Mouse (Mus musculus): ENCODE measurements around the gene Pde4b.
"Not testable (repeated sequence)": the region's sequence is repeated elsewhere in the genome, so short reads cannot be mapped to it uniquely, and the experiment has no call there.

The Pde4b gene

GRCm38 (mm10) chr4:102087091-102087565, at the start of gene Pde4b:
TSS of gene Pde4b (plus strand) at chr4:102087543.
- no peak for DNase-seq

GRCm38 (mm10) chr4:102040190-102040589, 47.2 kb upstream of the Pde4b start:
- DNase-seq = no peak

GRCm38 (mm10) chr4:102045183-102046140, 41.9 kb upstream of the Pde4b start:
- DNase-seq = no peak

DNA sequence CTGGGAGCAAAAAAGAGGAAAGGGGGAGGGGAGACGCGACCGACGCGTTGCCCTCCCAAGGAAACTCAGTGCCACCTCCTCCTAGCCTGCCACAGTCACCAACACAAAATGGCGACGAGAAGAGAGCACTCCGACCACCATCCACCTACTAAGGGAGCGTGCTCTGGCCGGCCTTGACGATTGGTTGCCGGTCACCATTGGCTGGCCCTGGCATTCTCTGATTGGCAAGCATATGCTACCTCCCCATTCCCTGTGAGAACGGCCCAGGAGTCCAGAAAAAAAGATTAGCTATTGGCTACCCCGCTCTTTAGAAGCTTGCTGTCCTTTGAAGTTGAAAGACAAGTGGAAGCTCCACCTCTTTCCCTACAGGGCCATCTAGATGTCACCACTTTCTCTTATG, 38.0 kb upstream of the Pde4b start:
- not testable (repeated sequence) for DNase-seq

DNA sequence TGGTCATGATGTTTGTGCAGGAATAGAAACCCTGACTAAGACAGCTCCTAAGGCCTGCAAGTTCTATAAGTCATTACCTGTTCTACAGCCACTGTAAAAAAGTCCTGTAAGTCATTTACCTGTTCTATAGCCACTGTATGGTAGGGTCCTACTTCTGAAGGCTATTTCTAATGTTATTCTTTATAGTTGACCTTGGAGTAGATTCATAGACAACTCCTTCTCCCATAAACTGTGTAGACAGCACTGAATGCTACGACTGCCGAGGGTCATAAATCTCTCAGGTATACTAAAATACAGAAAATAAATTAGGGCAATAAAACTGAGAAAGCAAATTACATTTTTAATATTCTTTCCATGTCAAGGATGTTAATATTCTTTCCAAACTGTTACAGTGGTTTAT, 26.0 kb upstream of the Pde4b start:
- no peak for DNase-seq

GRCm38 (mm10) chr4:102069314-102069713, 18.0 kb upstream of the Pde4b start:
- DNase-seq = no peak

- no peak for DNase-seq
Measured at GRCm38 (mm10) chr4:102086336-102086735, 1.0 kb upstream of the Pde4b start.

- DNase-seq = peak in 1 of 2 experiments; percentile 3
Measured at GRCm38 (mm10) chr4:102087566-102088234, 357 bp downstream of the Pde4b start.

GRCm38 (mm10) chr4:102088235-102088867, 1.0 kb downstream of the Pde4b start:
- DNase-seq = no peak

DNA sequence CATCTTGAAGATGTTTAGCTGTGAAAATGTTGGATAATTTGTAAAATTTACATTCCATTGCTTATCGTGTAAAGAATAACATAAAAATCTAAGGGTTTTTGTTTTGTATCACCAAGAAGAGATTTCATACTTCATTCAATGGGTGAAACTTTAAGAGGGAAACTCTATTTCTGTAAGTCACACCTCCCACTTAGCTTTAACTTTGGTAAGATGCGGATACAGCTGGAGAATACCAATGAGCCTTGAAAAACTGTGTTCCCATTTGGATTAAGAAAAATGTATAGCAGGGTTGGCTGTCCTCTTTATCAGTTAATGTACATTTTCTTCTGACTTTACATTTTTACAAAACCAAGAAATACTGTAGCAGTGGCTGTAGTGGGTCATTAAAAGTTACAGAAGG, 8.5 kb downstream of the Pde4b start:
- no peak for DNase-seq

DNA sequence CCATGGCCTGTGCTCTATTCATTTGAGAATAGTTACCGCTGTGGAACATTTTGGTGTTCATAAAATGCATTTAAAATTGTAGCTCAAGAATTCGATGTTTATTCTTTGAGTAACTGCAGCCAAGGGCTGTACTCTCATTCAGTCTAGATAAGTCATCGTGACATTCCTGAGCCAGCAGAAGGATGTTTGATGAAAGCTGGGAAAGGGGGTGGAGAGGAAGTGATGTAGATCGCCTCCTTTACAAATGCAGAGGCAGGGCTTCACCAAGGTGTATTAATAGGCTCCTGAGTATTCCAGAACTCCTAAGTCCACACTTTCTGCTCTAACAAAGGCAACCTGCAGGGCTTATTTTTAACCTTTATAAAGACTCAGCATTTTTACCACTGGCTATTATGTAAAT, 14.9 kb downstream of the Pde4b start:
- DNase-seq = no peak

DNA sequence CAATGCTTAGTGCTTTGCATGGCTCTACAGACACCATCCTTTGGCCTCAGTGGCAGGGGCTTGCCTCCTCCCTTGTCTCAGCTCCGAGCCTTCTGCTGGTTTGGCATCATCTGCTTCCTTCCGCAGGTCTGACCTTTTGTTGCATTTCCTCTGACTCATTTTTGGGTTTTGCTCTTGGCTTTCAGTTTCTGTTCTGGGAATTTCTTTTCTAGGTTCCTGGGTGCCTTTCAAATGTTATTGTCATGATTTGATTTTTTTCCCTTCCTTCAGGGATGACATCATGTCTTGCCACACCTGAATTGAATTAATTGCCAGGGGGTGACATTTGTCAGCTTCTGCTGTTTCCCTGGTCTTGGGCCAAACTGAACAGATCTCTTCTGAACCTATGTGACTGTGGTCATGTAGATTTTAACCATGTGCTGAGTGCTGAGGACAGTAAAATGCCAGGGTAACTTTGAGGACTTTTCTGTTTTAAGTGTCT, 17.2 kb downstream of the Pde4b start:
- DNase-seq = no peak

GRCm38 (mm10) chr4:102106771-102107170, 19.4 kb downstream of the Pde4b start:
- DNase-seq = no peak

DNA sequence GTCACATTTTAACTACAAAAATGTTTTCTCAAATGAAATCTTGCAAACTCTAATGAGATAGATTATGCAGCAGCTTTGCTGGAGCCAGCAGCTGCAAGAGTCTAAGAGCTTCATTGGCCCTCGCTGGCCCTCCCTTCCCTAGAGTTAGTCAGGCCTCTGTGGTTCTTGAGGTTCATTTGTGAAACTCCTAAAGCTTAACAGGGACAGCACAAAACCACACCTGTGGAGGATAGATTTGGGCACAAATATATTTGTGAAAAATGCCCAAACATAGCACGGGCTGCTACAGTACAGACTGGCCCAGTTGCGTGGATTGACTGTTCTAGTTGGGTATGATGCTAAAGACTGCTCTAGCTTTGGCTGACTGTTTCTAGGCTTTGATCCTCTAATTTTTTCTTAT, 32.1 kb downstream of the Pde4b start:
- DNase-seq = no peak

GRCm38 (mm10) chr4:102136366-102136849, 49.1 kb downstream of the Pde4b start:
- no peak for DNase-seq

DNA sequence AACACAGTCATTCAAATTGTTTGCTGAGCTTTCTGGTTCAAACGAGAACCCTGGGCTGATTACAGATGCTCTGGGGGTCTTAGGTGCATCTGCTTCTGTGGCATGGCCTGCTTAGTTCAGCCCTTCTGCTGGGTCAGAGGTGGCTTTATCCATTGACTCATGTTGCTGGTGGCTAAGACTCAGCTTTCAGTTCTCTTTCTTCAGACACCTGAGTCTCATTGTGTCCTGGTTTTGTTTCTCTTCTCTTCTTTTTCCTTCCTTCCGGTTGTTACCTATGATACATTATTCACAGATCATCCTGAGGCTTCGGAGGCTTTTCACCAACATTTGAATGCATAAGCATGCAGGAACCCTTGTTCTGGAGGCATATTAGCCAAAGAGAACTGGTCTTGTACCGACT, 51.0 kb downstream of the Pde4b start:
- no peak for DNase-seq

GRCm38 (mm10) chr4:102141241-102141640, 53.9 kb downstream of the Pde4b start:
- no peak for DNase-seq

- DNase-seq = no peak
Measured at GRCm38 (mm10) chr4:102148766-102149165, 61.4 kb downstream of the Pde4b start.

DNA sequence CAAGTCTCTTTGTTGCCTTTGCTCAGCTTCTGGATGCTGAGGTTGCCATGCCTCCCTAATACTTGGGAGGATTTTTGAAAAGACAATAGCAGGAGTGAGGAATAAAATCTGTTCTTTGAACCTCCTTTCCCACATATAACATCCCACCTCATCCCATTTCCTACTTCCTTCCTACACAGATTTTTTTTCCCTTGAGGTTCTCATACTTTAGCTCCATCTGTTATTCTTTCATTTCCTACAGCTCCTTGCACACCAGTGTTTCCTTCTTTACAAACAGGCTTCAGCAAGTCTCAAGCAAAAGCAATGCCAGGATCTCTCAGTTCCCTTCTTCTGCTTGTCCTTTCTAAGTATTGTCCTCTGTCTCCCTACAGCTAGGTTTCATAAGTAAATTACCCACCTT, 71.8 kb downstream of the Pde4b start:
- no peak for DNase-seq

GRCm38 (mm10) chr4:102171636-102172035, 84.3 kb downstream of the Pde4b start:
- no peak for DNase-seq

GRCm38 (mm10) chr4:102172711-102173213, 85.4 kb downstream of the Pde4b start:
- no peak for DNase-seq

GRCm38 (mm10) chr4:102175985-102176384, 88.6 kb downstream of the Pde4b start:
- no peak for DNase-seq

- DNase-seq = no peak
Measured at GRCm38 (mm10) chr4:102177258-102177657, 89.9 kb downstream of the Pde4b start.
